Mouse (Mus musculus) heart, adult 8-10 months (tissue): ENCODE measurements around the gene Fgd6. TPM values are rescaled to one million over a fixed set of nuclear protein-coding genes. Genes with fewer than 3 reads are reported as not detected.

ENCODE experiments used
- DNase-seq: peaks from one replicate; pipeline ENCODE4 v3.0.0; 2022; ENCODE audit warnings: low spot score
- total RNA-seq, 4 experiments: library from RNA; stranded (reverse); gene quantifications; 2 replicates each; pipeline ENCODE4 v1.2.4; 2022

The Fgd6 gene
- total RNA-seq, result 1 to 10 TPM; 5.4 to 6.2 (median 5.7) TPM

- peak; percentile 99 for DNase-seq
Observed at GRCm38 (mm10) chr10:94035658-94036374, at the start of gene Fgd6, which contains the start of gene Vezt. Gene Fgd6, plus strand, starts transcription at chr10:94036001. Gene Vezt, minus strand, starts transcription at chr10:94035817.

- DNase-seq, result peak; percentile 12
Observed at GRCm38 (mm10) chr10:93994136-93994535, 41.7 kb upstream of the Fgd6 start.

- DNase-seq, result no peak
Observed at GRCm38 (mm10) chr10:93995100-93995499, 40.7 kb upstream of the Fgd6 start.

- DNase-seq, result no peak
Observed at GRCm38 (mm10) chr10:93999357-93999756, 36.4 kb upstream of the Fgd6 start.

- DNase-seq, result peak; percentile 16
Observed at GRCm38 (mm10) chr10:94000223-94000622, 35.6 kb upstream of the Fgd6 start.

- no peak for DNase-seq
Observed at GRCm38 (mm10) chr10:94008356-94008755, 27.4 kb upstream of the Fgd6 start.

GRCm38 (mm10) chr10:94009991-94010679 is 25.7 kb upstream of the Fgd6 start:
- DNase-seq, result no peak

GRCm38 (mm10) chr10:94011024-94011423 is 24.8 kb upstream of the Fgd6 start:
- DNase-seq, result no peak

GRCm38 (mm10) chr10:94013196-94013595 is 22.6 kb upstream of the Fgd6 start:
- peak; percentile 53 for DNase-seq

GRCm38 (mm10) chr10:94014200-94014599 is 21.6 kb upstream of the Fgd6 start:
- DNase-seq, result no peak

- no peak for DNase-seq
Observed at GRCm38 (mm10) chr10:94017455-94017854, 18.3 kb upstream of the Fgd6 start.

- no peak for DNase-seq
Observed at GRCm38 (mm10) chr10:94020587-94020986, 15.2 kb upstream of the Fgd6 start.

GRCm38 (mm10) chr10:94021059-94021458 is 14.7 kb upstream of the Fgd6 start:
- DNase-seq, result no peak

GRCm38 (mm10) chr10:94025079-94025478 is 10.7 kb upstream of the Fgd6 start:
- no peak for DNase-seq

GRCm38 (mm10) chr10:94028493-94028892 is 7.3 kb upstream of the Fgd6 start:
- no peak for DNase-seq

GRCm38 (mm10) chr10:94031164-94031563 is 4.6 kb upstream of the Fgd6 start:
- DNase-seq, result no peak

GRCm38 (mm10) chr10:94034876-94035657 is 734 bp upstream of the Fgd6 start:
- no peak for DNase-seq

- DNase-seq, result no peak
Observed at GRCm38 (mm10) chr10:94036375-94036758, 566 bp downstream of the Fgd6 start.

- DNase-seq, result no peak
Observed at GRCm38 (mm10) chr10:94037196-94037595, 1.4 kb downstream of the Fgd6 start.

GRCm38 (mm10) chr10:94037596-94037995 is 1.8 kb downstream of the Fgd6 start:
- DNase-seq, result no peak

- no peak for DNase-seq
Observed at GRCm38 (mm10) chr10:94038366-94039260, 2.8 kb downstream of the Fgd6 start.
